Mouse (Mus musculus) E14TG2a.4 (cell line): ENCODE measurements at regions not wholly inside any gene's neighbourhood (a gene's known extent, or its start where the extent isn't known, plus 50 kb on each side); places are given as distances from the start of the nearest gene placed in this dataset.
"Not testable (repeated sequence)": the region's sequence is repeated elsewhere in the genome, so short reads cannot be mapped to it uniquely, and the experiment has no call there.

ENCODE experiments used
- H3K27me3 ChIP-seq: 2 replicates; pipeline ENCODE4 v1.6.1; 2014; ENCODE audit warnings: low read length, control low read depth; ENCODE audit not compliant: insufficient read depth
- H3K36me3 ChIP-seq: 2 replicates; pipeline ENCODE4 v1.6.1; 2014; ENCODE audit warnings: low read length, control low read depth; ENCODE audit not compliant: insufficient read depth
- H3K4me1 ChIP-seq: replicated peaks from 2 replicates; pipeline ENCODE4 v1.6.1; 2014; ENCODE audit warnings: low read depth, low read length, control low read depth
- H3K4me3 ChIP-seq: replicated peaks from 2 replicates; pipeline ENCODE4 v1.5.1; 2014; ENCODE audit warnings: mild to moderate bottlenecking, low read length
- H3K9me3 ChIP-seq: 2 replicates; pipeline ENCODE4 v1.6.1; 2014; ENCODE audit warnings: low read length, control low read depth
- CTCF ChIP-seq: conservative IDR thresholded peaks from 2 replicates; pipeline ENCODE4 v1.5.1; 2014; ENCODE audit warnings: low read length
- NANOG ChIP-seq: IDR thresholded peaks from 2 replicates; pipeline ENCODE4 v1.6.1; 2014; ENCODE audit warnings: borderline replicate concordance, low read length, mixed read lengths
- POU5F1 ChIP-seq: IDR thresholded peaks from 2 replicates; pipeline ENCODE4 v1.6.1; 2014; ENCODE audit warnings: low read length, borderline replicate concordance

- Histone ChIP-seq H3K27me3 (no peaks in the 10 kb centered on the region), H3K36me3 (no peaks in the 10 kb centered on the region), H3K9me3 (no peaks in the 10 kb centered on the region), H3K4me3 (no peak overlapping the region), H3K4me1 (no peaks in the 10 kb centered on the region; the same call in 1 of the 2 replicates)
- TF ChIP-seq NANOG (peak; percentile 90; the same call in 1 of the 2 replicates), POU5F1 (no peak), CTCF (no peak)
Observed at GRCm38 (mm10) chr2:96063571-96063970, 254.4 kb upstream of the Lrrc4c start.

GRCm38 (mm10) chr2:96108451-96108850 is 209.5 kb upstream of the Lrrc4c start:
- not testable (repeated sequence) for H3K4me1 ChIP-seq, H3K36me3 ChIP-seq, H3K4me3 ChIP-seq, H3K27me3 ChIP-seq
- H3K9me3 ChIP-seq, result peaks cover 17% of the 10 kb centered on the region

GRCm38 (mm10) chr2:96120081-96120480 is 197.9 kb upstream of the Lrrc4c start:
- H3K4me1 ChIP-seq, result no peaks in the 10 kb centered on the region
- TF ChIP-seq NANOG (no peak), POU5F1 (no peak), CTCF (no peak)
- H3K27me3 ChIP-seq, result no peaks in the 10 kb centered on the region
- H3K9me3 ChIP-seq, result peaks cover 9% of the 10 kb centered on the region
- no peaks in the 10 kb centered on the region for H3K36me3 ChIP-seq
- no peak overlapping the region for H3K4me3 ChIP-seq

GRCm38 (mm10) chr2:96138570-96138969 is 179.4 kb upstream of the Lrrc4c start:
- no peak overlapping the region for H3K4me3 ChIP-seq
- no peaks in the 10 kb centered on the region for H3K36me3 ChIP-seq
- H3K27me3 ChIP-seq, result no peaks in the 10 kb centered on the region
- H3K4me1 ChIP-seq, result no peaks in the 10 kb centered on the region
- TF ChIP-seq CTCF (no peak), POU5F1 (no peak), NANOG (no peak)
- H3K9me3 ChIP-seq, result no peaks in the 10 kb centered on the region

GRCm38 (mm10) chr2:96155295-96155694 is 162.7 kb upstream of the Lrrc4c start:
- Histone ChIP-seq H3K36me3 (no peaks in the 10 kb centered on the region), H3K27me3 (no peaks in the 10 kb centered on the region), H3K4me3 (no peak overlapping the region), H3K9me3 (no peaks in the 10 kb centered on the region), H3K4me1 (no peaks in the 10 kb centered on the region)
- TF ChIP-seq POU5F1, result no peak
- TF ChIP-seq CTCF, result no peak
- TF ChIP-seq NANOG, result no peak

GRCm38 (mm10) chr2:96166624-96167023 is 151.3 kb upstream of the Lrrc4c start:
- no peaks in the 10 kb centered on the region for H3K36me3 ChIP-seq
- no peaks in the 10 kb centered on the region for H3K27me3 ChIP-seq
- H3K9me3 ChIP-seq, result no peaks in the 10 kb centered on the region
- no peak overlapping the region for H3K4me3 ChIP-seq
- TF ChIP-seq NANOG, result no peak
- no peak for TF ChIP-seq CTCF
- no peak for TF ChIP-seq POU5F1
- no peaks in the 10 kb centered on the region for H3K4me1 ChIP-seq
